Mouse (Mus musculus): ENCODE results near the gene Zfyve9.

Gene Zfyve9

GRCm38 (mm10) chr4:108780057-108780863 lies at the start of gene Zfyve9:
TSS of gene Zfyve9 (minus strand) at chr4:108780798.
- DNase-seq (ENCODE audit: low read depth, low spot score): peak; percentile 45

- no peak for DNase-seq (ENCODE audit: low read depth, low spot score)
These were observed 46.0 kb upstream of the Zfyve9 start for GRCm38 (mm10) chr4:108826643-108827042.

- no peak for DNase-seq (ENCODE audit: low read depth, low spot score)
These were observed 45.5 kb upstream of the Zfyve9 start for GRCm38 (mm10) chr4:108826096-108826495.

- DNase-seq (ENCODE audit: low read depth, low spot score): no peak
These were observed 45.1 kb upstream of the Zfyve9 start for GRCm38 (mm10) chr4:108825677-108826076.

- no peak for DNase-seq (ENCODE audit: low read depth, low spot score)
These were observed 31.0 kb upstream of the Zfyve9 start for GRCm38 (mm10) chr4:108811550-108811949.

GRCm38 (mm10) chr4:108811142-108811541 lies 30.5 kb upstream of the Zfyve9 start:
- DNase-seq (ENCODE audit: low read depth, low spot score): no peak

- no peak for DNase-seq (ENCODE audit: low read depth, low spot score)
These were observed 22.9 kb upstream of the Zfyve9 start for GRCm38 (mm10) chr4:108803535-108803934.

GRCm38 (mm10) chr4:108798083-108798830 lies 17.7 kb upstream of the Zfyve9 start:
- DNase-seq (ENCODE audit: low read depth, low spot score): peak; percentile 87

GRCm38 (mm10) chr4:108796701-108797100 lies 16.1 kb upstream of the Zfyve9 start:
- DNase-seq (ENCODE audit: low read depth, low spot score): no peak

- no peak for DNase-seq (ENCODE audit: low read depth, low spot score)
These were observed 13.3 kb upstream of the Zfyve9 start for GRCm38 (mm10) chr4:108793941-108794340.

- no peak for DNase-seq (ENCODE audit: low read depth, low spot score)
These were observed 9.9 kb upstream of the Zfyve9 start for GRCm38 (mm10) chr4:108790507-108790906.

- peak; percentile 27 for DNase-seq (ENCODE audit: low read depth, low spot score)
These were observed 8.8 kb upstream of the Zfyve9 start for GRCm38 (mm10) chr4:108789258-108789936.

- DNase-seq (ENCODE audit: low read depth, low spot score): peak; percentile 67
These were observed 2.0 kb upstream of the Zfyve9 start for GRCm38 (mm10) chr4:108782421-108783085.

- DNase-seq (ENCODE audit: low read depth, low spot score): no peak
These were observed 998 bp upstream of the Zfyve9 start for GRCm38 (mm10) chr4:108781596-108781995.

- peak; percentile 56 for DNase-seq (ENCODE audit: low read depth, low spot score)
These were observed 237 bp upstream of the Zfyve9 start for GRCm38 (mm10) chr4:108780864-108781205.

- DNase-seq (ENCODE audit: low read depth, low spot score): peak; percentile 42
These were observed 888 bp downstream of the Zfyve9 start for GRCm38 (mm10) chr4:108779763-108780056.

- no peak for DNase-seq (ENCODE audit: low read depth, low spot score)
These were observed 12.1 kb downstream of the Zfyve9 start for GRCm38 (mm10) chr4:108768527-108768926.

- DNase-seq (ENCODE audit: low read depth, low spot score): no peak
These were observed 21.0 kb downstream of the Zfyve9 start for GRCm38 (mm10) chr4:108759583-108759982.

- DNase-seq (ENCODE audit: low read depth, low spot score): no peak
These were observed 34.3 kb downstream of the Zfyve9 start for GRCm38 (mm10) chr4:108746160-108746873.

GRCm38 (mm10) chr4:108731582-108731981 lies 49.0 kb downstream of the Zfyve9 start:
- no peak for DNase-seq (ENCODE audit: low read depth, low spot score)

GRCm38 (mm10) chr4:108730450-108730849 lies 50.1 kb downstream of the Zfyve9 start:
- DNase-seq (ENCODE audit: low read depth, low spot score): no peak

Data from 3T3-L1 (cell line).